Mouse (Mus musculus): ENCODE measurements around the gene Mylip.

DNA sequence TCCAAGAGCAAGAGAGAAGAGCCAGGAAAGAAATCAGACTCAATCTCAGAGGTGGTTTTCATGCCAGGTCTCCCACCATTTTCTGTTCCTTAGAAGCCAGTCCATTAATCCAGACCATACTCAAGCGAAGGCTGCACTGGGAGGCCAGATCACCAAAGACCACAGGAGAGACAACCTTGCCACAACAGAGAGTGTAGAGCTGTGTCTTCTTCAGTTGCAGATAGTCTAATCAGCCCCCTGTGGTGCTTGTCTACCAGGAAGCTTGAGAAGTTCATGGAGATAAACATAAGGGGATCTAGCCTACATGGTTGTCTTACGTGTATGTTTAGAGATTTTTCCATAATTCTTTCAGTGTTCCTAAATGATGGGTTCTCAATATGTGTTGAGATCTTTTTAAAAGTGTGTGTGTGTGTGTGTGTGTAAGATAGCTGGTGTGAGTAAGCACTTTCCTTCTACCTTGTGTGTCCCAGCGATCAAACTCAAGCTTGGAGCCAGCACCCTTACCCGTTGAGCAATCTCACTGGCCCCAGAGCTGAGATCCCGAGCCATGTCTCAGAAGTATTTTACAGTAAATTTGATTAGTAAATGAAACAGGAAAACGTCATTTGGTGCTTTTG, 15.8 kb downstream of the Mylip start:
- TF ChIP-seq CTCF (IDR thresholded peaks at IDR 0.05) (no peak), POLR2A (IDR thresholded peaks at IDR 0.05; ENCODE audit: insufficient read depth, low read depth, low read length) (no peak)

Measured in heart, adult 2 months (tissue).